Mouse (Mus musculus) hindbrain, embryonic 16.5 days (tissue): ENCODE measurements around the gene Usp29. TPM values are rescaled to one million over a fixed set of nuclear protein-coding genes. Genes with fewer than 3 reads are reported as not detected.

Experiments used
- ATAC-seq: fragments of 200-750 bp; cut with Nextera tagmentation; 2 replicates; pipeline ENCODE4 v1.8.0; 2017; ENCODE audit warnings: moderate TSS enrichment, moderate library complexity
- H3K27ac ChIP-seq: fragments of 300-500 bp; sonication (generic); 2 replicates; pipeline ENCODE4 v1.5.1; 2014; ENCODE audit warnings: low read depth, mild to moderate bottlenecking, control low read depth, low read length, moderate library complexity
- H3K27me3 ChIP-seq: fragments of 300-500 bp; sonication (generic); replicated peaks from 2 replicates; pipeline ENCODE4 v1.6.1; 2014; ENCODE audit warnings: low read length; ENCODE audit not compliant: control insufficient read depth, insufficient read depth
- H3K36me3 ChIP-seq: fragments of 300-500 bp; sonication (generic); 2 replicates; pipeline ENCODE4 v1.6.1; 2014; ENCODE audit warnings: mild to moderate bottlenecking, low read length, moderate library complexity, mixed read lengths; ENCODE audit not compliant: control insufficient read depth, insufficient read depth
- H3K4me1 ChIP-seq: fragments of 300-500 bp; sonication (generic); 2 replicates; pipeline ENCODE4 v1.6.1; 2014; ENCODE audit warnings: low read depth, low read length; ENCODE audit not compliant: control insufficient read depth, insufficient read depth
- H3K4me2 ChIP-seq: fragments of 300-500 bp; sonication (generic); 2 replicates; pipeline ENCODE4 v1.6.1; 2014; ENCODE audit warnings: mild to moderate bottlenecking, low read length, control low read depth, moderate library complexity
- H3K4me3 ChIP-seq: fragments of 300-500 bp; sonication (generic); 2 replicates; pipeline ENCODE4 v1.5.1; 2014; ENCODE audit warnings: mild to moderate bottlenecking, low read length, control low read depth, moderate library complexity
- H3K9ac ChIP-seq: fragments of 300-500 bp; sonication (generic); 2 replicates; pipeline ENCODE4 v1.6.1; 2014; ENCODE audit warnings: low read depth, mild to moderate bottlenecking, control low read depth, low read length, moderate library complexity
- H3K9me3 ChIP-seq: fragments of 300-500 bp; sonication (generic); 2 replicates; pipeline ENCODE4 v1.6.1; 2014; ENCODE audit warnings: mild to moderate bottlenecking, low read length, moderate library complexity; ENCODE audit not compliant: control insufficient read depth
- WGBS: fragments of 180-500 bp; shearing (Covaris S2); extraction: QIAGEN DNeasy Blood & Tissue Kit; methylation state at CpG from one replicate; pipeline ENCODE4 v1.1.7; 2014; 5-methylcytosine and 5-hydroxymethylcytosine counted together
- polyA plus RNA-seq: library from polyadenylated mRNA; unstranded; fragments of >200 nt; fragmentation: Nextera tagmentation; extraction: Ambion mirVana; gene quantifications from 2 replicates; pipeline ENCODE4 v1.2.1, GENCODE M21; 2015

Gene Usp29
- polyA plus RNA-seq, 1 experiment from 2014 or later: 31.3 TPM

GRCm38 (mm10) chr7:6851256-6851655 lies 120.9 kb downstream of the Usp29 start:
- Histone ChIP-seq H3K9ac (no peak overlapping the region), H3K9me3 (no peaks in the 10 kb centered on the region), H3K27ac (0 out of 2 replicates have a peak overlapping the region, but pooled peaks have one; percentile 23), H3K36me3 (no peaks in the 10 kb centered on the region), H3K4me1 (peaks cover 7% of the 10 kb centered on the region), H3K4me2 (no peak overlapping the region), H3K4me3 (no peak overlapping the region), H3K27me3 (no peaks in the 10 kb centered on the region)
- no peak for ATAC-seq
- 74% methylated on average over 6 of the region's 6 CpGs for WGBS

GRCm38 (mm10) chr7:6851717-6852503 lies 121.5 kb downstream of the Usp29 start:
- H3K27me3 ChIP-seq: no peaks in the 10 kb centered on the region
- H3K9ac ChIP-seq: peak overlapping the region; percentile 3; the same call in 1 of the 2 replicates
- H3K4me3 ChIP-seq: no peak overlapping the region
- H3K9me3 ChIP-seq: no peaks in the 10 kb centered on the region
- peak overlapping the region; percentile 23; the same call in 1 of the 2 replicates for H3K27ac ChIP-seq
- H3K4me2 ChIP-seq: no peak overlapping the region
- peaks cover 7% of the 10 kb centered on the region for H3K4me1 ChIP-seq
- 34% methylated on average over 5 of the region's 5 CpGs for WGBS
- H3K36me3 ChIP-seq: no peaks in the 10 kb centered on the region
- peak; percentile 91 for ATAC-seq

GRCm38 (mm10) chr7:6855613-6856405 lies 125.4 kb downstream of the Usp29 start:
- H3K4me2 ChIP-seq: no peak overlapping the region
- H3K4me3 ChIP-seq: no peak overlapping the region
- peaks cover 9% of the 10 kb centered on the region for H3K4me1 ChIP-seq
- H3K9me3 ChIP-seq: no peaks in the 10 kb centered on the region
- no peaks in the 10 kb centered on the region for H3K27me3 ChIP-seq
- H3K9ac ChIP-seq: no peak overlapping the region
- no peaks in the 10 kb centered on the region for H3K36me3 ChIP-seq
- H3K27ac ChIP-seq: no peak overlapping the region
- 84% methylated on average over 10 of the region's 10 CpGs for WGBS
- no peak for ATAC-seq

GRCm38 (mm10) chr7:6858694-6859270 lies 128.4 kb downstream of the Usp29 start:
- no peak overlapping the region for H3K9ac ChIP-seq
- H3K27ac ChIP-seq: no peak overlapping the region
- peaks cover 4% of the 10 kb centered on the region for H3K4me1 ChIP-seq
- no peaks in the 10 kb centered on the region for H3K27me3 ChIP-seq
- no peak overlapping the region for H3K4me2 ChIP-seq
- no peaks in the 10 kb centered on the region for H3K36me3 ChIP-seq
- no peaks in the 10 kb centered on the region for H3K9me3 ChIP-seq
- no peak overlapping the region for H3K4me3 ChIP-seq
- ATAC-seq: no peak
- WGBS: 25% methylated on average over 5 of the region's 5 CpGs

GRCm38 (mm10) chr7:6860689-6861088 lies 130.3 kb downstream of the Usp29 start:
- Histone ChIP-seq H3K36me3 (no peaks in the 10 kb centered on the region), H3K9me3 (no peaks in the 10 kb centered on the region), H3K4me2 (peak overlapping the region; percentile 26; the same call in 1 of the 2 replicates), H3K9ac (no peak overlapping the region), H3K4me3 (no peak overlapping the region), H3K27me3 (no peaks in the 10 kb centered on the region), H3K27ac (no peak overlapping the region), H3K4me1 (peaks cover 4% of the 10 kb centered on the region)
- ATAC-seq: peak; percentile 92
- WGBS: 7% methylated on average over 6 of the region's 6 CpGs

GRCm38 (mm10) chr7:6866351-6866750 lies 136.0 kb downstream of the Usp29 start:
- Histone ChIP-seq H3K36me3 (no peaks in the 10 kb centered on the region), H3K27me3 (no peaks in the 10 kb centered on the region), H3K9me3 (no peaks in the 10 kb centered on the region), H3K4me2 (no peak overlapping the region), H3K9ac (no peak overlapping the region), H3K4me3 (no peak overlapping the region), H3K4me1 (peaks cover 2% of the 10 kb centered on the region; the same call in 1 of the 2 replicates), H3K27ac (no peak overlapping the region)
- ATAC-seq: peak; percentile 27; the same call in 1 of the 2 replicates

GRCm38 (mm10) chr7:6868831-6869230 lies 138.5 kb downstream of the Usp29 start:
- H3K27me3 ChIP-seq: no peaks in the 10 kb centered on the region
- no peak overlapping the region for H3K27ac ChIP-seq
- H3K9ac ChIP-seq: no peak overlapping the region
- H3K36me3 ChIP-seq: no peaks in the 10 kb centered on the region
- H3K4me3 ChIP-seq: no peak overlapping the region
- ATAC-seq: no peak
- peaks cover 2% of the 10 kb centered on the region; the same call in 1 of the 2 replicates for H3K4me1 ChIP-seq
- H3K4me2 ChIP-seq: no peak overlapping the region
- 56% methylated on average over 3 of the region's 3 CpGs for WGBS
- H3K9me3 ChIP-seq: no peaks in the 10 kb centered on the region

GRCm38 (mm10) chr7:6869556-6869955 lies 139.2 kb downstream of the Usp29 start:
- ATAC-seq: peak; percentile 78
- WGBS: 50% methylated on average over 1 of the region's 1 CpGs
- no peaks in the 10 kb centered on the region for H3K27me3 ChIP-seq
- H3K4me2 ChIP-seq: no peak overlapping the region
- H3K9me3 ChIP-seq: no peaks in the 10 kb centered on the region
- H3K4me3 ChIP-seq: no peak overlapping the region
- no peaks in the 10 kb centered on the region for H3K36me3 ChIP-seq
- no peak overlapping the region for H3K9ac ChIP-seq
- no peak overlapping the region for H3K27ac ChIP-seq
- peaks cover 2% of the 10 kb centered on the region; the same call in 1 of the 2 replicates for H3K4me1 ChIP-seq

GRCm38 (mm10) chr7:6874448-6874847 lies 144.1 kb downstream of the Usp29 start:
- no peak overlapping the region for H3K4me3 ChIP-seq
- ATAC-seq: peak; percentile 89
- peak overlapping the region; percentile 56 for H3K27ac ChIP-seq
- 43% methylated on average over 19 of the region's 19 CpGs for WGBS
- H3K36me3 ChIP-seq: no peaks in the 10 kb centered on the region
- H3K27me3 ChIP-seq: no peaks in the 10 kb centered on the region
- no peak overlapping the region for H3K9ac ChIP-seq
- peak overlapping the region; percentile 22; the same call in 1 of the 2 replicates for H3K4me2 ChIP-seq
- no peaks in the 10 kb centered on the region for H3K9me3 ChIP-seq
- peaks cover 2% of the 10 kb centered on the region; the same call in 1 of the 2 replicates for H3K4me1 ChIP-seq
